10 mouse cellular contexts compared by ENCODE assay signal in genomic region chr7:19462884-19463381, GRCm38 (mm10). TPM values are rescaled to one million over a fixed set of nuclear protein-coding genes. Genes with fewer than 3 reads are reported as not detected.
DNase-seq lines count a peak whose midpoint lies in the region; ATAC-seq lines count a peak whose summit lies in the region.
"Had no signal": no experiment of that assay in that cellular context is flagged by ENCODE, and none has a peak within 500 bp of the region (broad histone marks: within the 10 kb centered on the region; RNA-seq: fewer than 3 reads in every experiment).

Gene Exoc3l2, plus strand, starts transcription at chr7:19463331.

- H3K27me3 ChIP-seq in hindbrain, embryonic 10.5 days (ENCODE audit: insufficient read depth, poor library complexity, severe bottlenecking) = peaks cover 57% of the 10 kb centered on the region
- peaks cover 9% of the 10 kb centered on the region; the same call in 1 of the 2 replicates for H3K27me3 ChIP-seq in hindbrain, embryonic 11.5 days (ENCODE audit: control insufficient read depth, insufficient read depth, low read length)
- peaks cover 15% of the 10 kb centered on the region; the same call in 1 of the 2 replicates for H3K27me3 ChIP-seq in embryonic facial prominence, embryonic 12.5 days
- H3K27me3 ChIP-seq in limb, embryonic 13.5 days = peaks cover 16% of the 10 kb centered on the region; the same call in 1 of the 2 replicates

- peak within 1 kb of the TSS; percentile 36 for H3K27ac ChIP-seq in hindbrain, embryonic 10.5 days
- no peak within 1 kb of the TSS for H3K27ac ChIP-seq in hindbrain, embryonic 11.5 days (ENCODE audit: low read depth, low read length)
- 0 out of 2 replicates have a peak within 1 kb of the TSS, but pooled peaks have one; percentile 65 for H3K27ac ChIP-seq in embryonic facial prominence, embryonic 12.5 days
- peak within 1 kb of the TSS; percentile 70; the same call in 1 of the 2 replicates for H3K27ac ChIP-seq in limb, embryonic 13.5 days
- H3K27ac ChIP-seq: midbrain, embryonic 12.5 days had no signal

- intact Hi-C loops in gastrocnemius, postnatal 14 days (cut with DNase I; ENCODE audit: low total_unique reads) = no loop called here

- no peak within 1 kb of the TSS for H3K9ac ChIP-seq in hindbrain, embryonic 11.5 days (ENCODE audit: low read depth, low read length)
- H3K9ac ChIP-seq in embryonic facial prominence, embryonic 12.5 days = no peak within 1 kb of the TSS; the same call in 1 of the 2 replicates
- no peak within 1 kb of the TSS; the same call in 1 of the 2 replicates for H3K9ac ChIP-seq in limb, embryonic 13.5 days
- H3K9ac ChIP-seq: midbrain, embryonic 12.5 days had no signal

- H3K4me2 ChIP-seq in hindbrain, embryonic 11.5 days (replicated peaks; ENCODE audit: low read depth, low read length) = no peak within 1 kb of the TSS
- H3K4me2 ChIP-seq in embryonic facial prominence, embryonic 12.5 days (replicated peaks) = no peak within 1 kb of the TSS
- H3K4me2 ChIP-seq in limb, embryonic 13.5 days (replicated peaks) = peak within 1 kb of the TSS; percentile 3; the same call in 1 of the 2 replicates

- peaks cover 38% of the 10 kb centered on the region for H3K4me1 ChIP-seq in hindbrain, embryonic 10.5 days (replicated peaks)
- no peaks in the 10 kb centered on the region for H3K4me1 ChIP-seq in hindbrain, embryonic 11.5 days (replicated peaks; ENCODE audit: control insufficient read depth, insufficient read depth, low read length)
- H3K4me1 ChIP-seq in embryonic facial prominence, embryonic 12.5 days = peaks cover 31% of the 10 kb centered on the region
- H3K4me1 ChIP-seq in limb, embryonic 13.5 days = peaks cover 30% of the 10 kb centered on the region

- DNase-seq in hindbrain, embryonic 10.5 days (ENCODE audit: low spot score) = no peak
- no peak for DNase-seq in hindbrain, embryonic 11.5 days (ENCODE audit: low spot score)
- DNase-seq in adrenal gland, adult 18-20 months (ENCODE audit: low spot score in 2 of 2) = no peak
- DNase-seq in layer of hippocampus, postnatal 14 days (ENCODE audit: low spot score in 2 of 2) = no peak
- no peak for DNase-seq in gastrocnemius, postnatal 14 days
- DNase-seq: thymus, postnatal 14 days had no signal

- no peaks in the 10 kb centered on the region for H3K9me3 ChIP-seq in hindbrain, embryonic 10.5 days
- no peaks in the 10 kb centered on the region for H3K9me3 ChIP-seq in hindbrain, embryonic 11.5 days (ENCODE audit: control insufficient read depth, low read length)
- H3K9me3 ChIP-seq in embryonic facial prominence, embryonic 12.5 days = no peaks in the 10 kb centered on the region
- no peaks in the 10 kb centered on the region for H3K9me3 ChIP-seq in limb, embryonic 13.5 days
- H3K9me3 ChIP-seq: midbrain, embryonic 12.5 days had no signal

- H3K36me3 ChIP-seq in hindbrain, embryonic 10.5 days = no peaks in the 10 kb centered on the region
- H3K36me3 ChIP-seq in hindbrain, embryonic 11.5 days (ENCODE audit: control insufficient read depth, insufficient read depth, low read length) = no peaks in the 10 kb centered on the region
- H3K36me3 ChIP-seq in embryonic facial prominence, embryonic 12.5 days = no peaks in the 10 kb centered on the region
- H3K36me3 ChIP-seq in limb, embryonic 13.5 days = no peaks in the 10 kb centered on the region
- H3K36me3 ChIP-seq: midbrain, embryonic 12.5 days had no signal

- peak within 1 kb of the TSS; percentile 31 for H3K4me3 ChIP-seq in hindbrain, embryonic 10.5 days
- no peak within 1 kb of the TSS for H3K4me3 ChIP-seq in hindbrain, embryonic 11.5 days (ENCODE audit: low read depth, low read length)
- no peak within 1 kb of the TSS for H3K4me3 ChIP-seq in embryonic facial prominence, embryonic 12.5 days
- no peak within 1 kb of the TSS for H3K4me3 ChIP-seq in limb, embryonic 13.5 days
- H3K4me3 ChIP-seq: midbrain, embryonic 12.5 days had no signal

- no peak for ATAC-seq in hindbrain, embryonic 11.5 days (ENCODE audit: low FRiP score)
- ATAC-seq in embryonic facial prominence, embryonic 12.5 days (ENCODE audit: insufficient number of reproducible peaks, insufficient read depth, low FRiP score, low TSS enrichment) = no peak
- ATAC-seq in limb, embryonic 13.5 days (ENCODE audit: low FRiP score, low read depth) = no peak
- no peak for ATAC-seq in erythroid progenitor cell, adult 5-6 weeks (replicated peaks; ENCODE audit: low FRiP score, poor library complexity, severe bottlenecking)

- 14% methylated on average over 6 of the region's 6 CpGs for WGBS in hindbrain, embryonic 10.5 days
- 18% methylated on average over 6 of the region's 6 CpGs for WGBS in hindbrain, embryonic 11.5 days
- 22% methylated on average over 6 of the region's 6 CpGs for WGBS in embryonic facial prominence, embryonic 12.5 days
- 29% methylated on average over 6 of the region's 6 CpGs for WGBS in limb, embryonic 13.5 days

RNA-seq across cellular contexts. Expression of gene Exoc3l2, which starts in this region (rescaled TPM):
- polyA plus RNA-seq in hindbrain, embryonic 10.5 days (2016; fragmentation: Nextera tagmentation; extraction: Ambion mirVana) = 0.39 and 0.80 TPM in 2 replicates
- polyA plus RNA-seq in hindbrain, embryonic 11.5 days (2014; fragmentation: Nextera tagmentation; extraction: Ambion mirVana) = 0.66 and 0.76 TPM in 2 replicates
- 10 to 100 TPM; 31.7 to 36.8 TPM for total RNA-seq in adrenal gland, adult 18-20 months (2021)
- polyA plus RNA-seq in embryonic facial prominence, embryonic 12.5 days (2016; fragmentation: Nextera tagmentation; extraction: Ambion mirVana) = 1.0 and 1.8 TPM in 2 replicates
- polyA plus RNA-seq in limb, embryonic 13.5 days (2015; fragmentation: Nextera tagmentation; extraction: Ambion mirVana) = 1.1 and 1.3 TPM in 2 replicates
- total RNA-seq in erythroid progenitor cell, adult 5-6 weeks (2015; ENCODE audit: low replicate concordance) = not detected in 2 replicates
- not detected in 2 replicates for total RNA-seq in erythroid progenitor cell, adult 5-6 weeks (2017; ENCODE audit: low replicate concordance)
- total RNA-seq in layer of hippocampus, postnatal 14 days (2021) = 1 to 10 TPM in 1 of 2 experiments, under 1 TPM in 1; 0.91 to 1.0 TPM
- under 1 TPM; 0.47 to 0.74 TPM for total RNA-seq in gastrocnemius, postnatal 14 days (2021)

Comparison
In these comparisons a context has a peak if more than half of its experiments do, and no peak if none do; other contexts are left out.
1. RNA of gene Exoc3l2 (total RNA-seq): 31.7 to 36.8 TPM in adrenal gland, adult 18-20 months; 0.91 to 1.0 TPM in layer of hippocampus, postnatal 14 days, 0.47 to 0.74 TPM in gastrocnemius, postnatal 14 days and not detected in erythroid progenitor cell, adult 5-6 weeks; every median in the first group is over 10 times any median in the second.